Mouse (Mus musculus): ENCODE measurements around the gene Gas6.

DNA sequence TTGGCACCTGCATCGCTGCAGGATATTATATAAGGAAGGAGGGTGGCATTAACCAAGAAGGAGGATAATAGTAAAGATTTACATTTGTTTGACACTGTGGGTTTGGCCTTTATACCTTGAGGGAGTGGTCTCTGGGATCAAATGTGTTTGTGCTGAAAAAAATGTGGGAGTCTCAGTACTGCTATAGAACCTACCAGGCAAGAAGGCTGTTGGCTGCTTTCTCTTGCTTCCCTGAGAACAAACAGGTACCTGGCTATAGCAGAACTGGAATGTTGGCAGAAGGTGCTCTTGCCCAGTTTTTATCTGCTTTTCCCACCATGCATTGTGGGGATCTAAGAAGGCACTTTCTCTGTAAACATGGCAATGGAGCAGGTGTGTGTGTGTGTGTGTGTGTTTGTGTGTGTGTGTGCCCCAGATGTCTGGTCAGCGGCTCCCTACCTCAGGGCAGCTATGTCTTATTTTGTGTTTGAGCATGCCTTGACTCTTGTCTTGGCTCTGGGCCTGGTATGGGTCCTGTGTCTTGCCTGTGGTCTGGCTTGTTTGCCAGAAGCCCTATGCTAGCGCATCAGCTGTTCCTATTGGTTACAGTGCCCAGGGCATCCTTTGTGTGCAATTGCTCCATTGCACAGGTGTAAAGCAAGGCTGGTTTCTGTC, 13.1 kb upstream of the Gas6 start:
- TF ChIP-seq CHD2 (IDR thresholded peaks at IDR 0.05; ENCODE audit: low read depth, low read length) (no peak), ZC3H11A (IDR thresholded peaks at IDR 0.05; ENCODE audit: borderline replicate concordance, low read depth, low read length) (no peak), MAFK (IDR thresholded peaks at IDR 0.05; ENCODE audit: insufficient read depth, low read depth, low read length) (no peak), ZNF384 (IDR thresholded peaks at IDR 0.05; ENCODE audit: low read depth, low read length) (no peak)

All from ES-E14 (cell line).